Mouse (Mus musculus) gastrocnemius, postnatal 36 days (tissue): ENCODE results near the gene Lrrc4. TPM values are rescaled to one million over a fixed set of nuclear protein-coding genes. Genes with fewer than 3 reads are reported as not detected.

Experiments used
- DNase-seq, 2 experiments: peaks; one replicate each; pipeline ENCODE4 v3.0.0; 2022
- intact Hi-C: fragments of 180-260 bp; cut with DNase I; formaldehyde crosslinking; loops from one replicate; pipeline ENCODE4 v1.15.1; 2025
- long read RNA-seq, 2 experiments: library from polyadenylated mRNA; stranded (forward); transcript quantifications; one replicate each; pipeline ENCODE4 v2.0.0; 2021
- total RNA-seq, 2 experiments: library from RNA; stranded (reverse); gene quantifications; 2 replicates each; pipeline ENCODE4 v1.2.3; 2021

Lrrc4 gene
- under 1 TPM; 0.20 to 0.44 TPM for total RNA-seq
- long read RNA-seq, experiment 1, partial matches to known transcripts, result 0 of 10 reads
- long read RNA-seq, experiment 1, other reads (novel, unspliced or antisense), result 9 of 10 reads
- long read RNA-seq, experiment 2, result 0 reads

DNA sequence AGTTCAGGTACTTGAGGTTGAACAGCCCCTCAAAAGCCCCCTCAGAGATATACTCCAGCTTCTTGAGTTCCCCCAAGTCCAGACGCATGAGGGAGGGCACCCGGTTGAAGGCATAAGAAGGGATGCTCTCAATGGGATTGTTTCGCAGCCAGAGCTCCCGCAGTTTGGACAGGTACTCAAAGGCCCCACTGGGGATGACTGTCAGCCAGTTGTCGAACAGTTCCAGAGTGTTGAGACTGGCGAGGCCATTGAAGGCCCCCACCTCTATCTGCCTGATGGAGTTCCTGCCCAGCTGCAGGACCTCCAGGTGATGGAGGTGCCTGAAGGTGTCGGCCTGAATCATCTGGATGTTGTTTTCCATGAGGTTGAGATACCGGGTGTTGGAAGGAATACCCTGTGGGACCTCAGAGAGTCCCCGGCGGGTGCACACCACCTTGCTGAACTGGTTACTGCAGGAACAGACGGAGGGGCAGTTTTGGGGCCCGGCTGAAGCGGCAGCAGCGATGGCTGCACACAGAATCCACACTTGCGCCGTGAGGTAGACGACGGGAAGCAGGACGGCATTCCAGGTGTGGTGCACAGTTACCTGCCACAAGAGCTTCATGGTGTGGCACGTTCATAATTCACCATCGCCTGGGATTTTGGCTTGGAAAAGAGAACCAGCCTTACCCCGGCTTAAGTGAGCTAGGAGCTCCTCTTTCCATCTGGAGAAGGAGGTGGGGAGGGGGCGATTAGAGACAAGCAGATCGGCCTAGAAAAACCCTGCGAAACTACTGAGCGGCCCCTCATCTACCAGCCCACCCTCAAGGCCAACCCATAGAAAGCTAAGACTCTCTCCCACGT lies at the start of gene Lrrc4:
TSS of gene Lrrc4 (minus strand) at position 737 of the 843 bp plus-strand sequence.
- intact Hi-C loops, result no loop called here

DNA sequence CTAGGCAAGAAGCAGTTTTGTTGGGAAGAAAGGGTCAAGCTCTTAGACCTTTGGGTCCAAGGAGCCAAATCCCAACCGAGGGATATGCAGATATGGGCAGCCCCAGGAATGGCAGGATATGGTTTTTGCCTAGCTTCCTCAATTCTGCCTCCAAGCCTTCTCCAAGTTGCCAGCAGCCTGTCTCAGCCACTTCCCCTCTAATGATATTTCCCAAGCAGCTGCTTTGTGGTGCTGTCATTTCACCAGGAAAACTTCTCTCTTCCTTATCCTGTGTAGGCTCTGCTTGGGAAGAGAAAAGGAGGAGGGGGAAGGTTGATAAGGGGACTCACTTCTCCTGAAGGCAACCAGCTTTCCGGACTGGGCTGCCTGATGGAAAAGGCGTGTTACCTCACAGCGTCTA lies 49.4 kb upstream of the Lrrc4 start:
- DNase-seq, result no peak

More for the DNA sequence above, at the start of gene Lrrc4:
- no peak for DNase-seq

DNA sequence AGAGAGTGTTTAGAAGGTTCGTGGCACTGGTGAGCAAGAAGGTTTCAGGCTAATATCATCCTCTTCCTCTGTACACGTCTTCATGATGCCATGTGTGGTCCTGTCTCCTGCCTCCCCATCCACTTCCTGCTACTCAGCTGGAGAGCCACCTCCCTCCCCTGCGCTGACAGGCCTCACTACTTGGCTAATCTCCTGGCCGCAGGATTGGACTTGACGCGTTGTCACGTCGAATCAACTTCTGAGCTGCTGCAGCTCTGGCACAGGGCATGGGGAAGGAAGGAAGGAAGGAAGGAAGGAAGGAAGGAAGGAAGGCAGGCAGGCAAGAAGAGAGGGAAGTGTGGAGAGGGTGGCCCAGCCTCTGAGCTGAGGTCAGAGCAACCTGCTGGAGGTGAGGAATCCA lies 47.8 kb upstream of the Lrrc4 start:
- no peak for DNase-seq
- intact Hi-C loops, result no loop called here

More for the DNA sequence above, 49.4 kb upstream of the Lrrc4 start:
- intact Hi-C loops, result no loop called here

DNA sequence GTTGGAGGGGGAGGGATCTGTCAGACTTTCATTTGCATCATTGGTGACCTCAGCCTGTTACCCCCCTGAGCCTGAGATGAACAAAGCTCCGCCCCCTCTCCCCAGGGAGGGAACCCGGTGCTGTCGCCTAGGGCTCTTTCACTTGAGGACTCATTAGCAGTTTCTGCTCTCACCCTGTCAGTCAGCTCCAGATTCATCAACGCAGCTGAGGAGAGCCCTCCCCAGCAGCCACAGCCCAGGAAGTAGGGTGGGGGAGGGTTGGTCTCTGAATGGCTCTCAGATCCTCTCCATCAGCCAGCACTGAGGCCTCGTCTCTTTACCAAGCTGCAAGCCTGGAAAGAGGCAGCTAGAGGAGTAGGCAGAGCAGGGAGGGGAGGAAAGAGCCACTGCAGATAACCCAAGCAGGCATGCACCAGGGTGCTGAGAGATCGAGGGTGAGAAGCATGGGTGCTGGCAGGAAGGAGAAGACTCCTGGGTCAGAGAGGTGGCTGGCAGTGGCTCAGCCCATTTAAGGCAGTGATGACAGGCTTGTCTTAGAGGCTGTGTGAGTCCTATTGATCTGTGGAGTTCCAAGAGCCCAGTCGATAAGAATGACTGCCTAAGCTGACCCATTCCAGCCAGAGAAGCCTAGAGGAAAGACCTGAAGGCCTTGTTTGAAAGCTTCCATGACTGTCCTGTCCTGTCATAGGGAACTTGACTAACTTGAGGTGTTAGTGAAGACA lies 46.6 kb upstream of the Lrrc4 start:
- DNase-seq, result no peak
- intact Hi-C loops, result no loop called here

GRCm38 (mm10) chr6:28876492-28876891 lies 44.9 kb upstream of the Lrrc4 start:
- intact Hi-C loops, result no loop called here
- no peak for DNase-seq

DNA sequence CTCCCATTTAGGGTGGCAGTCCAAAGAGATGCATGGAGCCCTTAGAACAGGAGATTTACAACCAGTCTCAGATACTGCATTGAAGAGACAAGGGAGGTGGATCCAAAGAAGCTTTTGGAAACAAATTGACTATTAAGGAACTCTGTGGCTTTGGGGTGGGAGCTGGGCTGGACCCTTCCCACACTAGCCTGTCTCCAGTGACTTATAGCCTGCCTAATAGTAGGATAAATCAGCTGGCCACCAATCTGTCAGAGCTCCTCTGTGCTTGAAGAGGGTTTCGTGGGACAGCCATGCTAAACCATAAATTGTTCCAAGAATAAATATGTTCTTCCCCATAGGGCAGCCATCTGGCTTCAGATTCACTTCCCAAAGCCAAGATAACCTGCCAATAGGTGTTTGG lies 43.8 kb upstream of the Lrrc4 start:
- intact Hi-C loops, result no loop called here
- no peak for DNase-seq

DNA sequence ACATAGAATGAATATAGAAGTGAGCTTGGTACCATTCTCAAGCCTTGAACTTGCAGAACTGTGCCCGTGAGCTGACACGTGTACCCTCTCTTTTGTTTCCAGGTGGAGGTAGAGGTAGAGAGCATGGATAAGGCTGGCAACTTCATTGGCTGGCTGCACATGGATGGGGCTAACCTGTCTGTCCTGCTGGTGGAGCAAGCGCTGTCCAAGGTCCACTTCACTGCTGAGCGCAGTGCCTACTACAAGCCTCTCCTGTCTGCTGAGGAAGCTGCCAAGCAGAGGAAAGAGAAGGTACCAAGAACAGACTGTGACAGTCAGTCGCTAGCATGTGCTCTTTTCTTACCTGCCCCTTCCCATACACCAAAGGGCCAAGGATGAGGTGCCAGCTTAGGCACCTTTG lies 43.2 kb upstream of the Lrrc4 start:
- intact Hi-C loops, result no loop called here
- DNase-seq, result no peak

DNA sequence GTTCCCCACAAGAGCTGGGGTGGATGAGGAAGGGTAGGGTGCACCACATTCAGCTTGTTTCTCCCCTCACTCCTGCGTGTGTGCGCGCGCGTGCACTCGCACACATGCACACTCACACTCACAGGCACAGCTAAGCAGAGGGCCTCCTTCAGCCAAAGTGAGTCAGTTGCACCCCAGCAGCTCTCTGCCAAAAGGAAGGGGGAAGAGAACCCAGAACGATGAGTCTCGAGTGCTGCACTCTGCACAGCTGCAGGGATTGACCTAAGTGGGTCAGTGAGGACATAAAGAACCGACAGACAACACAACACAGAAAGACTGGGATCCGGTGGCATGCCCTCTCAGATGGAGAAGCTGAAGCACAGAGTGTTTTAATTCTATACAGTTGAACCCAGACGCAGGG lies 42.5 kb upstream of the Lrrc4 start:
- intact Hi-C loops, result no loop called here

GRCm38 (mm10) chr6:28872421-28872795 lies 40.9 kb upstream of the Lrrc4 start:
- intact Hi-C loops, result no loop called here
- DNase-seq, result no peak

More for the DNA sequence above, 42.5 kb upstream of the Lrrc4 start:
- no peak for DNase-seq

- intact Hi-C loops, result no loop called here
- no peak for DNase-seq
These were observed 40.3 kb upstream of the Lrrc4 start for GRCm38 (mm10) chr6:28871725-28872420.

- intact Hi-C loops, result no loop called here
- DNase-seq, result no peak
These were observed 36.1 kb upstream of the Lrrc4 start for GRCm38 (mm10) chr6:28867516-28868251.

- DNase-seq, result no peak
- intact Hi-C loops, result no loop called here
These were observed 34.7 kb upstream of the Lrrc4 start for GRCm38 (mm10) chr6:28866206-28866605.

DNA sequence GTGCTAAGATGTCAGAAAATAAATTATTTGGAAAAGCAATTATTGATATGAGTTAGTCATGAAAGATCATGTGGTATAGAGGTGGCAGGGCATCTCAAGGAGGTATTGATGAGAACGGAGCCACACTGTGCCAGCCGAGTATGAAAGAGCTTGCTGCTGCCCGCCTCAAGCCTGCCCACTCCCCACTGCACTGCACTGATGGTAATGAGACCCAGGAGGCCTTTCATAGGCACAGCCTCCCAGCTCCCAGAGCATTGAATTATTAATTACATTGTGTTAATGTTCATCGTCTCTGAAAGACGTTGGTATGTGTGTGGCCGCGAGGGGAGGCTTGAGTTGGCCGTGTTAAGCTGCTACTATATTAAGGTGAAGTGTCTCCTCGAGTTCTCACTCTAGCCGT lies 33.6 kb upstream of the Lrrc4 start:
- no peak for DNase-seq
- intact Hi-C loops, result no loop called here

DNA sequence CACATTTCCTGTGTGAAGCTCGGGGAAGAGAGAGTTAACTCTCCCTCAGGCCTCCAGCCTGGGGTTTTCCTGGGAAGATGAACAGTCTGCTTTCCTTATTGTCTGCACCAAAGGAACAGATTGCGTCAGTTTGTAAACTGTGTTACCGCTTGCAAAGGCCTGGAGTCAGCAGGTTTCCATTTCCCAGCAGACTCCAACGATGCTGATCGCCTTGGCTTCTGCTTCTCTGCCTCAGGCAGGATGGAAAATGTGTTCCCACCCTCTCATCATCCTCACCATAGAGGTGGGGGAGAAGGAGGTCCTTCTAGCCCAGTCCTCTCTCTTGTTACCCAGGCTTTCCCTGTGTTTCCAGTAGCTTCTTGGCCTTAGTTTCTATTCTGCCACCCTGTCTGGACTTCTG lies 33.1 kb upstream of the Lrrc4 start:
- intact Hi-C loops, result no loop called here
- DNase-seq, result peak in 1 of 2 experiments; percentile 36

GRCm38 (mm10) chr6:28862304-28862703 lies 30.8 kb upstream of the Lrrc4 start:
- intact Hi-C loops, result no loop called here
- no peak for DNase-seq

- intact Hi-C loops, result no loop called here
- DNase-seq, result no peak
These were observed 29.4 kb upstream of the Lrrc4 start for GRCm38 (mm10) chr6:28860922-28861321.

DNA sequence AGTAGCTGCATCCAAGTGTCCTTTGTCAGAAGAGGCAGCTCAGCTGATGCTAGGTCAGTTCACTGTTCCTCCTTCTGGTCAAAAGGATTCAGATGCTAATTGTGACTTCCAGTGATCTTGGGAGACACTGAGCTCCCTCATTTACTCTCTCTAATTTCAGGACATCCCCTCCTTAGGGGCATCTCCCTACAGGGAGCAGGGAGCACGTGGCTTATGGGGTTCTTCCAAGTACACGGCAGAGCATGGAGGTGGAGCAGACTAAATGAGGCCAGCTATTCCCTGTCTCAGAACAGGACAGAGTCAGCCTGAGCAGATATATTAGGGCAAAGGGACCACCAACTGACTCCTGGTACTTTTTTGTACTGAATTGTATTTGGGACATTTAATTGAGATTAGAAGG lies 28.9 kb upstream of the Lrrc4 start:
- DNase-seq, result no peak
- intact Hi-C loops, result no loop called here

DNA sequence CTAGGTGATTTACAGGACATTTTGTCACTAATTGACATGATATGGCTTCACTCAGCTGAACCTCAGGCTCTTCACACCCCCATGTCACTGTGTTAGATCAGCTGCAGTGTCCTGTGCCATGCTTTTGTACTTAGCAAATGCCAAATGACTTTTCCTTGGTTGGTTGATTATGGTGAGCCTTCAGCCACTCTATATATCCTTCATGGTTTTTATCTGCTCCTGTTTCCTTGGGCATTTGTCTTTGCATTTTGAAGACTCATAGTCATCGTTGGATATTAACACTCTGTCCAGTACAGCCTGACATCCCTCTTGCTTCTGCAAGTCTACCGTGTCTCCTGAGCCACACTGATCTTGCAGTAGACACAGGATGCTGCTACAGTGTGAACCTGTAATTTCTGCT lies 27.5 kb upstream of the Lrrc4 start:
- intact Hi-C loops, result no loop called here
- no peak for DNase-seq

- intact Hi-C loops, result no loop called here
- DNase-seq, result no peak
These were observed 25.9 kb upstream of the Lrrc4 start for GRCm38 (mm10) chr6:28857198-28858180.
